Mouse (Mus musculus) retina, postnatal 1 day (tissue): ENCODE measurements around the gene Ephx1.
"Not testable (repeated sequence)": the region's sequence is repeated elsewhere in the genome, so short reads cannot be mapped to it uniquely, and the experiment has no call there.

ENCODE experiments used
- DNase-seq: peaks from one replicate; pipeline ENCODE4 v3.0.0-alpha.2; 2012

The Ephx1 gene

DNA sequence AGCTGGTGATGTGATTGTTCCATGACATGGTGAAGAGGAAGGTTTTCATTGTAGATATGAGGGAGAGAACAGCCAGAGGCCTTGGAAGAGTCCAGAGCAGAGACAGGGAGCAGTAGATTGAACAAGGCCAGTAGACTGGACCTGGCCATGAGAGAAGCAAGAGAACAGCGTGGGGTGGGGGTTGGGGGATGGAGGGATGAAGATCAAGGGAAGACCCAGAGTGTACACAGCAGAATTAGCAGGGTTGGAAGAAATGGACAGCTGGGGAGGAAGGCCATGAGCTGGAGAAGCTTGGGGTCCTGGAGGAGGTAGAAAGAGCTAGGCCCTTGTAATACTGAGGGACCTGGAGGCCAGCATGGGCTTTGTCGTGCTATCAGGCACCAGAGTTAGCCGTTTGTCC is 8.3 kb downstream of the Ephx1 start:
- no peak for DNase-seq

DNA sequence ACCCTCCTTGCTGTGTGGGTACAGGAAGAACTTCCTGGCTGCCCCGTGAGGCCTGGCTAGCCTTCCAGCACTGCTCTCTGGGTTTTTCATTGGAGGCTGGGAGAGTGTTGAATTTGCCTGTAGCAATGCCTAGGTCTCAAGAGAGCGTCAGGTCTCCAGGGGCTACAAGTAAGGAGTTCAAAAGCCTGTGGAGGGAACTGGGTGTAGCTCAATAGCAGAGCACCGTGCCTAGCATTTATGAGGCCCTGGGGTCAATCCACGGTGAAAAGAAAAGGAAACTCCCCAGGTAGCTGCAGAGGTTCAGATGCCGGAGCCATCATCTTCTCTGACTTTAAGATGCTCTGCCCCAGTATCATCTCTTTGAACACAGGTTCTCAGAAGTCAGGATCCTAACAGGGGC is 9.1 kb downstream of the Ephx1 start:
- DNase-seq: no peak

- no peak for DNase-seq
Measured at GRCm38 (mm10) chr1:181010171-181010932, 10.4 kb downstream of the Ephx1 start.

GRCm38 (mm10) chr1:181009754-181010153 is 10.9 kb downstream of the Ephx1 start:
- no peak for DNase-seq

- no peak for DNase-seq
Measured at GRCm38 (mm10) chr1:181009011-181009590, 11.6 kb downstream of the Ephx1 start.

GRCm38 (mm10) chr1:181008266-181008665 is 12.4 kb downstream of the Ephx1 start:
- no peak for DNase-seq

GRCm38 (mm10) chr1:181007831-181008230 is 12.9 kb downstream of the Ephx1 start:
- no peak for DNase-seq

- DNase-seq: no peak
Measured at GRCm38 (mm10) chr1:181005331-181005730, 15.4 kb downstream of the Ephx1 start.

DNA sequence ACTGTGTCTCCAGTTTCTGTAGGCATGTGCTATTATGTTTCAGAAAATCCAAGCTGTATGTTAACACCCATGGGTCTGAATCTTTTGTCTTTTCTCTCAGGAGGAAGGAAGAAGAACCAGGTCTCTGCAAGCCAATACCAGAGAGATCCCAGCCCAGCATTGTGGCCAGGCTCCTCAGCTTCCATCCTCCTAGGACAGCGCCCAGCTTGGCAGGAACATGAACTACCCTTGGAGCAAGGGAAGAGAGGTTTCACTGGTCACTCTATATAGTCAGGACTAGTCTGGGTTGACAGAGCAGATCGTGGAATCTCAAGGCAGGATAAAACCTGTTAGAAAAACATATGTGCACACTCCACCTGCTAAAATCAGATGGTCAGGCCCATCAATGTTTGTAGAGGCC is 16.9 kb downstream of the Ephx1 start:
- no peak for DNase-seq

- no peak for DNase-seq
Measured at GRCm38 (mm10) chr1:181001621-181002020, 19.1 kb downstream of the Ephx1 start.

DNA sequence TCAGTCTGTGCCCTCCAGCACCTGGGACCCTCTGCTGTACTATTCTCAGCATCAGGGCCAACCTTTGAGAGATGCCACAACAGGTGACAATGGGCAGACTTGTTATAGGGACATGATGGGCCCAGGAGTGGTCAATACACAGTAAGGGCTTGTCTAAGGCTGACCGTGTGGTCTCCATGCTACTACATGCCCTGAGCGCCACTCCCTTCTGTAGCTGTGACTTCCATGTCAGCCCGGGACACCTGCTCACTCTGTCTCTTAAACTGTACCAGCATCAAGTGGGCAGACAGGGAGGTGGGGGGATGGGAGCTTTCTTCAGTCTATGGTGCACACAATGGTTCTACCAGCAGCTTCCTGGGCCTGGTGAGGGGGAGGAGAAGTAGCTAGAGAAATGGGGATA is 19.5 kb downstream of the Ephx1 start:
- DNase-seq: no peak

GRCm38 (mm10) chr1:181000501-181001092 is 20.1 kb downstream of the Ephx1 start:
- DNase-seq: peak; percentile 89

DNA sequence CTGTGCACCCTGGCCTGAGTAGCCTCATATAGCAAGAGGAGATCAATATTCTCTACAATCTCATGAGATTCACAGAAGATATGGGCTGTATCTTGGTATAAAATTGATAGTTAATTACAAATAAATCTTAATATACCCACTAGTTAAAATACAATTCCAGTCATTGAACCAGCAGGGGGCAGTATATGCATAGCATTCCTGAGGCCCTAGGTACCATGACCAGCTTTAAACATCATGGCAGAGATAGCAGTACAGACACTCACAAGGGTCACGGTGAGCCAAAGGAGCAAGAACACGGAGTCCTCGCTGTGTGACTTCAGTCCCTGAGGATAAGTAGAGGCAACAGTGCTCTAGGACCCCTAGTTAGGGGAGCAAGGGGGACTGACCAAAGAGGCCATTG is 28.6 kb downstream of the Ephx1 start:
- DNase-seq: peak; percentile 71

DNA sequence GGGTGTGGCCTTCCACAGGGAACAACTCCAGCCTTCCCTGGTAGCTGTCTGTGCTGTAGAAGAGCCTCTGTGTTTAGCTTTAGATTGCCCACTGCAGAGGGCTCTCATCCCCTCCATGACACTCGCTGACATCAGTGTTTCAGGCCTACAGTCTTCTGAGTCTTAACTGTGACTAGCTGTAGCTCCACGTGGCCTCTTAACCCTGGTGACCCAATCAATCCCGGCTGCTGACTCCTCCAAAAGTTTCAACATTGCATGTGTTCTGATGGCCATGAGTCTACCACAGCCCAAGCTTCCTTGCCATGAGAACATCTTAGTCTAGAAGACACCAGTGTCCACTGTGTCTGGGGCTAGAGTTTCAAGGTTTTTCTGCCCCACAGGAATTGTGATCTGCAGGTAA is 30.0 kb downstream of the Ephx1 start:
- no peak for DNase-seq

- peak; percentile 79 for DNase-seq
Measured at GRCm38 (mm10) chr1:180987759-180988158, 32.9 kb downstream of the Ephx1 start.

GRCm38 (mm10) chr1:180986701-180987100 is 34.0 kb downstream of the Ephx1 start:
- DNase-seq: no peak

DNA sequence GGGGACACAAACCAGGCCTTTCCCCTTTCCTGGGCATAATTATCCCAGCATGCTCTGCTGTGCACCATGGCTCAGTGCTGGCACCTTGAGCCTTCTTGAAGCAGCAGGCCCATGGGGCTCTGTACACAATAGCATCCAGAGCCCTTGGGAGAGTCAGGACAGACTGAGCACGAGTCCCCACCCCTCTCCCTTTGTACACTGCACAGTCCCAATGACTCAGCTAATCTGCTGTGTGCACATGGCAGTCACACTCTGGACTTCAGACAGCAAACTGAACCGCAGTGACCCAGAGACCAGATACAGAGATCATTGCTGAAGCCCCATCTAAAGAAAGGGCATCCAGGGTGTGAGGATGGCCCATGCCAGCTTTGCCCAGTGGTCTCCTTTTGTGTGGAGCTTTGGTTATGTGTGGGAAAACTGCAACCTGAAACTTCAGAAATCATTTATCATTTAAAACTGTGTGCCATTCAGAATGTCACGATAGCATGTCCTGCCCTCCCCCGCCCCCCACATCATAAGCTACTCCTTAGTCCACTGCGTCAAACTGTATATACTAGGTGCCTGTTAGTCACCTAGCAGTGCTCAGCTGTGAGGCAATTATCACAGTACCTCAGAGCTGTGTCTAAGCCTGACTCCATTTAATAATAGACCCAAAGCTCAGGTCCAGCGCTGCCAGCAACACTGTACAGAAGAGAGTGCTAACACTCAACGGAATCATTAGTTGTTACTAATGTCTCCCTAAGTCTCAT is 39.2 kb downstream of the Ephx1 start:
- DNase-seq: not testable (repeated sequence)

DNA sequence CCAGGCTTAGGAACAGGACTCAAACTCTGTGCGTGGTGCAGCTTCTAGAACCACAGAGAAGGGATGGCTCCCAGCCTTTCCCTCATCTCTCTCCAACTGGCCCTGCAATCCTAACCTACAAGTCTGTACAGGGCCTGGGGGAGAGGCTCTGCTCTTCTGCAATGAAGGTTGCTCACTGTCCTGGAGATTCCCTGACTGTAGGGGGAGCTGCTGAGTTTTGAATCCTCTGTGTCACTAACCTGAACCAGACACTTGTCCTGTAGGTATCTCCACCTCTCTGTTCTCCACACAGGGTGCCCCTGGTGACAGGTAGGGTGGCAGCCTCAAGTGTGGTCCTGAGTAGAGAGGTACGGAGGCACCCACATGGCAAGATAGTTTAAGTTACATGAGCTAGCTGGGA is 40.2 kb downstream of the Ephx1 start:
- DNase-seq: peak; percentile 24

- DNase-seq: no peak
Measured at GRCm38 (mm10) chr1:180979484-180980251, 41.0 kb downstream of the Ephx1 start.

- DNase-seq: peak; percentile 48
Measured at GRCm38 (mm10) chr1:180976110-180976679, 44.5 kb downstream of the Ephx1 start.

- peak; percentile 84 for DNase-seq
Measured at GRCm38 (mm10) chr1:180974126-180974746, 46.5 kb downstream of the Ephx1 start.

DNA sequence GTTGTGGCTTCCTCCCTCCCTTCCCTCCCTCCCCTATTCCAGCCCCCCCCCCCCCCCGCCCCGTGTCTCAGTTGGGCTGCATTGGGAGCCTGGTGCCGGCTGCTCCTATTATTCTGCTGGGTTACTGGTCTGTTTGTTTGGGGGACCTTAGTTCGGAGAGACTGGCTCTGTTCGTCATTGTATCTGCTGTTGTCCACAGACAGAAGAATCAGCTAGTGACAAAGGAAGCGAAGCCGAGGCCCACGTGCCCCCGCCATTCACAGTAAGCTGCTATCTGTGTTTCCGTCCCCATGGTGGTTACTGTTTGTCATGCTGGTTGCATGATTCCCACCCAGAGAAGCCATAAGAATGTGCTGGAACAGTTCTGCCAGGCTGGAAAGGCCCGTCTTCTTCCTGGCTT is 47.8 kb downstream of the Ephx1 start:
- DNase-seq: no peak
